Mouse (Mus musculus) activated CD4-positive, CD25-positive, alpha-beta regulatory T cell, adult 4 months (primary cell): Measurements from ENCODE around the gene Tdrd6. TPM values are rescaled to one million over a fixed set of nuclear protein-coding genes. Genes with fewer than 3 reads are reported as not detected.
A peak's percentile ranks its signal among the peaks of the same experiment; 100 is the strongest.

ENCODE experiments used
- ATAC-seq: one replicate; pipeline ENCODE4 v1.8.0; 2017
- polyA plus RNA-seq, 2 experiments: library from polyadenylated mRNA; unstranded; fragments of 100-300 nt; shearing (Covaris generic); gene quantifications; one replicate each; pipeline ENCODE4 v1.2.1; 2017

Tdrd6 gene
- not detected for polyA plus RNA-seq

DNA sequence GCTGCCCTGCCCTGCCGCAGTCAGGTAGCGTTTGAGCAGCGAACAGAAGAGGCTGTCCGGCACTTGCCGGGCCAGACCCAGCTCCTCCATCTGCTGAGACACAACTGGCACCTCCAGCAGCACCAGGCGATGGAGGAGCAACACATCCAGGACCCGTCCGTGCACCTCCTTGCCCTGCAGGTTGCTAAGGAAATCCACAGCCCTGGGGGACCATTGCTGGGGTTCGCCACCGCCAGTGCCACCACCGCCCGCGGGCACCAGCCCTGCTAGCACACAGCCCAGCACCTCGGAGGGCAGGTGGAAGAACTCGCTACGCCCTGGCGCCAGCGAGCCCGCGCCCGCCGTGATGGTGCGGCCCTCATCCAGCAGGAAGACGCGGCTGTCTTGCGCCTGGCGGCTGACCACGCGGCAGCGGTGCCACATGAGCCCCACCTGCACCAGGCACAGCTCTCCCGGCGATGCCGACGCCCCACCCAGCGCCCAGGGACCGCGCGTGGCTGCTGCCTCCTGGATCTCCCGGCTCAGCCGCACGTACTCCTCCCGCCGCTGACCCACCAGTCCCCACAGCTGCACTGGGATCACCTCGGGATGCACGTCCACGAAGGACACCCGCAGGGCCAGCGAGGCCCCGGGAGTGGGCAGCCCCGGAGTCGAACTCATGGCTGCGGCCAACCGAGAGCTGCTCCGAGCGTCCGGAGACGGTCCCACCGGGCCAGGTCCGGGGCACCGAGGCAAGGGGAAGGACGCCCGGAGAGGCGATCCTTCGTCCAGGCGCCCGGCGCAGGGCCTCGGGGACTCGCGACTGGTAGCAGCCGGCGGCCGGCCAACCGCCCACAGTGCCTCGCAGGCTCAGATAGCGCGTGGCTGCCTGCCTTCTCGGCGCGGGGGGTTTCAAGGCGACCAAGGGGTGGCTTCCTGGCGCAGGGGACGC, at the start of gene Tdrd6:
TSS of gene Tdrd6 (minus strand) at position 804 of the 931 bp plus-strand sequence.
- no peak for ATAC-seq

DNA sequence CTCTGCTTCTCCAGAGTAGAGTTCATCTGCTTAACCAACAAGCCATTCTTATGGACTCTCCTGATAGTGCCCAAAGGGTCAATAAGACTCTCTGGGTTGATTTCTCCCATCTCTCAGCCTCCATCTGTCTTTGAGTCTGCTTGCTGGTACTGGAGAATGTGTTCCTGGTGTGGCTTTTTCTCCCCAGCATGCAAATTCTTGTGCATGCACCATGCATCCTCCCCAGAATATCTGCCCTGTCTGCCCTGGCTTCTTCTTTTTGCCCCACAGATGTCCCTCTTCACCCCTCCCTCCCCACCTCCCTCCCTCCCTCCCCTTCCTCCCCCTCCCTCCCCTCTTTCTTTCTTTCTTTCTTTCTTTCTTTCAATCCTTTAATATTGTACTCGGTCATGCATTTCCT, 47.2 kb upstream of the Tdrd6 start:
- no peak for ATAC-seq

DNA sequence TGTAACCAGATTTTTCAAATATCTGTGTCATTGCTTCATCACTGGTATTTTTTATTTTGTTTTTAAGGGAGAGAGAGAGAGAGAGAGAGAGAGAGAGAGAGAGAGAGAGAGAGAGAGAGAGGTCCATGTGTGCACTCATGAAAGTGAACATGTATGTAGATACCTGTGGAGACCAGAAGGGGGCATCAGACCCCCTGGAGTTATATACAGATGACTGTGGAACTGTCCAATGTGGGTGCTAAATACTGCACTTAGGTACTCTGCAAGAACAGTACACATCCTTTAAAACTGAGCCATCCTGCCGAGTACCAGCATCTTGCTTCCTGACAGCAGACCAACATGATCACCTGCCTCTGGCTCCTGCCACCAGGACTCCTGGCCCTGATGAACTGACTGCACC, 46.1 kb upstream of the Tdrd6 start:
- no peak for ATAC-seq

DNA sequence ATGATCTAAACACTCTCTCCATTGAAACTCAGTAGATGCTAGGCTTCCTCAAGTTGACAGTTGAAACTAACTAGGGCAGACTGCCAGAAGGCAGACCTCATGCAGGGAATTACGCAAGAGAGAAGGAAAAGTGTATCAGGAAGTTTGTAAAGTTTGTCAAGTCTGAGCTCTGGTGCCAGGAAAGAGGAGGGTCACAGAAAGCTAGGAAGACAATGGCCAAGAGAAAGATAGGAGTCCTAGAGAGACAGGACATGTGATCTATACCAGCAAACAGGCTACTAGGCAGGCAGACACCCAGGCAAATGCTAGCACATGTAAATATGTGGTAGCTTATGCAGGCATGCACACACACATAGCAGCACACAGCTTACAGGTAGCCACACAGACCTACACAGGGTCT, 45.1 kb upstream of the Tdrd6 start:
- no peak for ATAC-seq

DNA sequence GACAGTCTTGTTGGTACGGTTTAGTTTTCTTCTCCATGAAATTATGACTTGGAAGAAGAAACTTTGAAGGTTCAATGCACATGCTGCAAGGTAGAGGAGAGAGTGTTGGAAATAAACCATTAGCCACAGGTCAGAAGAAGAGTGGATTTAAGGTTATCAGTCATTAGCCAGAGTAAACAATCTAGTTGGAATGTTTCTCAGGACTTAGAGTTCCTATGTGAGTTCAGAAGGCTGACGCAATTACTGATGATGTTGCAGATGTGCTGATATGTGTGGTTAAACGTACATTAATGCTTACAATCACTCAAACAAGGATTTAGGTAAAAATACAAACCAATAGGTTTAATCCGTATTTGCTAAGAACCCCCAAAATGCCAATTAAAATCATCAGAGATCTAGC, 41.8 kb upstream of the Tdrd6 start:
- ATAC-seq = no peak

DNA sequence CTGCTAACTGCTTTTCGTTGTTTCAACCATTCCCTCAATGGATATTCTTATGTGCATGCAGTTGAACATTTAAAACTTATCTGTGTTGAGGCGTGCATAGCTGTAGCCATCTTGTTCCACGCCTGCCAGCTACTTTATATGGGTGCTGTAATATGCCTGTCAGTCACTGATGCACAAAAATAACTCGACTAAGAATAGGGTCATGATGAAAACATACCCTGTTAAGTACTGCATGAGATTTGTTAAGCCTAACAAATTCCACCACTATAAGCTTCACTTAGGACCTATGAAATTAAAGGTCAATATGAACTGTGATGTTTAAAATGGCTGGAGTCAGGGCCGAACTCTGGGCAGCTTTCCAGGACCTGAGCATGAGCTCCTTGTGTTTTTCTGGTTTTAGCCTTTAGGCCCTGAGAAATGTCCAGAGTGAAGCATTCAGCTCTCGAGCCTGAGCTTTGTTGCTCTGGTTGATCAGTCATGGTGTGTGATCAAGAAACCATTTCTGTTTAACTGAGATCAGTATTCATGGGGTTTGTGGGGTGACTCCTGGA, 39.1 kb upstream of the Tdrd6 start:
- ATAC-seq = no peak

DNA sequence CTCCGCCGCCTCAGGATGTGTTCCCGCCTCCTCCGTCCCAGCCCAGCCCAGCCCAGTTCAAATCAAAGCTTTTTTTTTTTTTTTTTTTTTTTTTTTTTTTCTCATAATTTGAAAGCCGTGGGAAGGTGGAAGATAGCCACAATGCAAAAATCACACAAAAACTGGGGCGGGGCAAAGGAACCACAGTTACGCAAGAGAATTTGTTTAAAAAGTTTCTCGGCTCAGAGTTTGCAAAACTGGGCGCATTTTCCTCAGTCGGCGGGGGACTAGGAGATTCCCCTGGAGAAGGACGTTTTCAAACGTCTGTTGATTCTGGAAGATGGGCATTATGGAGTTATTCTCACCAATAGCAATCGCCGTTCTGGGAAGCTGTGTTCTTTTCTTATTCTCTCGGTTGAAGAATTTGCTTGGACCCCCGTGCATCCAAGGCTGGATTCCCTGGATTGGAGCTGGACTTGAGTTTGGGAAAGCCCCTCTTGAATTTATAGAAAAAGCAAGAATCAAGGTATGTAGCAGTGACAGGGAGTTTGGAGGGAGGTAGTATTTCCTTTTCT, 37.3 kb upstream of the Tdrd6 start, which contains the start of gene Cyp39a1:
TSS of gene Cyp39a1 (plus strand) at position 136 of the 554 bp plus-strand sequence.
- ATAC-seq = no peak

DNA sequence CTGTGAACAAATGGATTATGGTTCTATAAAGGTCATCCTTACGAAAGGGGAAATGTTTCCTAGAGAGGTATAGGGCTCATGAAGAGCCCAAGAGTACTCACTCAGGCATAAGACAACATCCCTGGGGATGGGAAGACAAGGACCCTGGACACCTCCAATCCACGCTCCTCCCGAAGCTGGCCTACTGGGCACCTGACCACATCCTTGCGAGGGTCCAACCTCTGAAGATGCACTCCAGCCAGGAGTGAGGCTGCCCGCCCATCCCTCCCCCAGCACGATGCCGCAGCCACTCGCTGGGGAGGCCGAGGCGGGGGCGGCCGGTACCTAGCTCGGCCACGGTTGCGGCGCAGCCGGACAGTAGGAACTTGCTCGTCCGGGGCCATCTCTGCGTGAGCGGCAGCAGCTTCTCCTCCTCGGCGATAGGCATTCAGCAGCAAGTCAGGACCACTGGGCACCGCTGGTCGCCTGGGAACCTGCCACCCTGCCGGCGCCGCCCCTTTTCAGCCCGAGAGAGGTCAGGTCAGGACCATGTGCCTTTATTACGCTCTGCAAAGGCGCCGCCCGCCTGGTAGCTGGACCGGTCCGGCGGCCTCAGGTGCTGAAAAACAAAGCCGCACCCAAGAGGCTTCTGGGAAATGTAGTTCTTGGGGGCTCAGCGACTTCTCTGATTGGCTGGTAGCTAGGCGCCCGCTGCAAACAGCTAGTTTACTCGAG, 36.6 kb upstream of the Tdrd6 start, which contains the start of gene Slc25a27:
TSS of gene Slc25a27 (minus strand) at position 639 of the 714 bp plus-strand sequence.
- peak; percentile 98 for ATAC-seq

DNA sequence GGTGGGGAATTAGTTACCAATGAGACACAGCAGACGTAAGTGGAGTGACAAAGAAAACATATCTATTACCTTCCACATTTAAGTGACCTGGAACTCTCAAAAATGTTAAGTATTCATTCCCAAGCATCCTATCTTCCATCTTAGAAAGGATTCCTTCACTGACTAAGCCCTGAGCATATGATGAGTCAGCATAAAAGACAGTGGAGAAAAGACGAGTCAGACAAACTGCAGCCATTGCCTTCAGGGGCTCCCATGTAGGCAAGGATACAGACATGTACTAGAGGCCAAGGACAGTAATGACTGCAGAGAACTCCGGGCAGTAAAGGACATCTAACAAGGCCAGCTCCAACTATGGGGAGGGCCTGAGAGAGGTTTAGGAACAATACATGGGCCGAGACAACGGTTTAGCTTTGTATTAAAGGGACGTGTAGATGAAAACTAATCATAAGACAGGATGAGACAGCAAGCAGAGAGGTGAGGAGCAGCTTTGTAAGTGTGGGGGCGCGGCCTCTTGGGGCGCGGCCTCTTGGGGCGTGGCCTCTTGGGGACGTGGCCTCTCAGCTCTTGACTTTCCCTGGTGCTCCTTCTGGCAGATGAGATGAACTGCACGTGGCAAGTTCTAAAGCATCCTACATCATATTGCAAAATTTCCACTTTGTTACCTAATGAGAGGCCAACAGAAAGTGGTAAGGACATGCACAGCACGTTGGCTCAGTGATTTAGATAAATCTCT, 21.4 kb upstream of the Tdrd6 start:
- no peak for ATAC-seq

DNA sequence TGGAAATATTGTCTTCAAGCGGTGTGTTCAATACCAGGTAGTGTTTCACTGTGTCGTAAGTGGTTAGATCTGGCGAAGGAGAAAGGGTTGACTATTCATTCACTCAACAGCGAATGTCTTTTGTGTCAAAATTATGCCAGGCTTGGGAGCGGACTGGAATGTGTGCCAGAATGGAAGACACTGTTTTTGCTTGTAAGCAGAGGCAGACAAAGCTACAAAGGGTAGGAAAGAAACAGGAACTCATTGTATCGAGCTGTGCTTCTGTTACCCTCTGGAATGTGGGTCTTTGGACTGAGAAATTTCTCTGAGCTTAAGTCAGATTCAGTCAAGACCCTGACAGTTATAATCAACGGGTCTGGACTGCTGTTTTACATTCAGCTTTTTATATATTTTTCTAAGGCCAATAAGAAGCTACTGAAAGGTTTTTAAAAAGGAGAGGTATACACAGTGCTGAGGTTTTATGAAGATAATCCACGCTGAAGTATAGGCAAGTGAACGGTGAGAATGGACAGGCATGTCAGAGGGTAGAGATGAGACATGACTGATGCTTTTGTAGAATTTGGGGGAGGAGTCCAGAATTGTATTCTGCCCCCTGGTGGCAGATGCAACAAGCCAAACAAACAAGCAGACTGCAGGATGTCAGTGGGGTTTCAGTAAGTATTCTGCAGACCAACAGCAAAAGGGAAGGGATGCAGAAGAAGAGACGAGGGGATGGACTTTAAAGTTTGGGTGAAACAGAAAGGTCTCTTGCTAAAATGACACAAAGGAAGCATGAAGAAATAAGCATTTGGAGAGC, 19.7 kb upstream of the Tdrd6 start:
- ATAC-seq = no peak

DNA sequence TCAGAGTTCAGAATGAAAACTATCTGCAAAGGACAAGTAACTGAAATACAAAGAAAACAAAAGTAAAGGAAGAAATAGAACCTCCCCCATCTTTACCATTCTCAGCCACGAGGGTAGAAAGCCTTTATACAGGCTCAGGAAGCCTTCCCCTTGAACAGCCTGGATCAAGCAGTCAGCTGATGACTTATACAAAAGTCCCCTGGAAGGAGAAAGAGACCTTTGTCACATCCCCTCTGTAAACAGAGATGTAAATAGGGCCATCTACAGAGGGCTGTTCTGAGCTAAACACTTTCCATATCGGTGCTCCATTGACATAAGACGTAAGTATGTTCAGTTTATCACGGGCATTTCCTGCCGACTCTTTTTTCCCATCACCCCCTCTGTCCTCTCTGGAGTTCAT, 16.8 kb upstream of the Tdrd6 start:
- no peak for ATAC-seq

DNA sequence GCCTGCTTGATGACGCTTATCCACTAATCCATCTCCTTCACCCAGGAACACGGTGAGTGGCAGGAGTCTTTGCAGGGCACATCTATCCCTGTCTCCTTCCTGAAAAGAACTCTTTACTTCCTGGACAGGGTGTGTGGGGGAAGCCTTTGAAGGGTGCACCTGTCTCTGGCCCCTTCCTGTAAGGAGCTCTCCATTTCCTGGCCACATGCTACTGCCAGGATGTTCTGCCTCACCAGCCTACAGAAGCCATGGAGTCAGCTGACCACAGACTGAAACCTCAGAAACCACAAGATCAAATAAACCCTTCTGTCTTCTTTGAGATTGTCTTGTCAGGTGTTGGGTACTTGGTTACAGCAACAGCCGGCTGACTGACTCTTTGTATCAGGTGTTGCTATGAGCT, 15.0 kb upstream of the Tdrd6 start:
- ATAC-seq = no peak

DNA sequence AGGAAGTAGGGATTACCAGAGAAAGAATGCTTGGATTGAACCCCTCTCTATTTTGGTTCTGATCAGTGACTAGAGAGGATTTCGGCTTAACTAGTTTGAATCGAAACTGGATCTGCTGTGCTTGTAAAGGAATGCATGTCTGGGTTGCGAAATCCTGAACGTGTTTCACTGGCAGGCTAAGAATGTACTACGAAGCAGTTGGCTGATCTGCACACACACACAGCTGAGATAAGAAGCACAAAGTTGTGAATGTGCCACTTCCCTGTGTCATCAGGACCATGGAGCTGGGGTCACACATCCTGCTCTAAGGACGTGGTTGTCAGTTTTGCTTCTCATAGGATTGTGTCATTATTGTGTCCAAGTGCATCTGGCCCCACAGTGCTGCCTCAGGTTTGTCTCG, 14.3 kb upstream of the Tdrd6 start:
- ATAC-seq = no peak

DNA sequence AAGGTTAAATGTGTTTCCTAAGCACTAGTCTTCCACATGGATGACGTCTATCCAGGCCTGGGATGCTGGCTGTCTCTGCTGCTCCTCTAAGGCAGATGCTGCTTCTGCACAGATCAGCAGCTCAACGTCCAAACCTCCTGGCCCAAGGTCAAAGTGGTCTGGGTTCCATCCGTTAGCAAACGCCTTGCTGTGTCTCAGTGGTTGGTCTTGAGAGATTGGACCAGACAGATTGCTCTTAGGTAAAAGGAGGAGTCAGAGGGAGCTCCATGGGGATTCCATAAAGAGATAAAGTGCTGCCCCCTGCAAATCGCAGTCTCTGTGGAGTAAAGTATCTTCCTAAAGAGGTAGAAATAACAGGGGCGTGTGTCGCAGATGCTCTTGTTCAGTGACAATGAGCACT, 13.1 kb upstream of the Tdrd6 start:
- ATAC-seq = no peak

DNA sequence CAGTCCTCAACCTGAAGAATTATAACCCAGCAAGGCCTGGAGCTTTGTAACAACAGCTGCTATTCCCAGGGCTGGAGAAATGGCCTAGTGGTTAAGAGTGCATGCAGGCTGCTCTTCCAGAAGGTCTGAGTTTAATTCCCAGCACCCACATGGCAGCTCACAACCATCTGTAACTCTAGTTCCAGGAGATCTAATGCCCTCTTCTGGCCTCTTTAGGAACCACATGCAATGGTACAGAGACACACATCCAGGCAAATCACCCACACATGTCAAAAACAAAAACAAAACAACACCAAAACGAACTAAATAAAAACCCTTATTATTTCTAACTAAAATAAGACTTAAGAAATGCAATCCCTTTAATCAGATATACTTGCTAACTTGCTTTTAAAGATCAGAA, 10.7 kb upstream of the Tdrd6 start:
- no peak for ATAC-seq

DNA sequence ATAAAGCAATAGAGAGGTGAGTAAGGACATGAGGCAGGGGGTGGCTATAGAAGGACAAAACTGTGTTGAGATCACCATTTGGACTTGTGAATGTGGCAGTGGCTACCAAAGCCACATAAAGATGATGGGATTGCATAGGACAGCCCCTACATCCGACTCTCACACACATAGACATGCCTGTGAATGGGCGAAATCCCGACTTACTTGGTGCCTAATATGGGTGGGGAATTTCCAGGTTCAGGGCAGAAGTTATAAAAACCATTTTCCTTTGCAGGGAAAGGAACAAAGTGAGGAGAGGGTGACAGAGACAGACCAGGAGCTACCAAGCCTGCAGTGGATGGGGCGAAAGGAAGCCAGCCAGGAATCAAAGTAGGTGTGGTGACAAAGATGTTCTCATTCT, 7.0 kb upstream of the Tdrd6 start:
- no peak for ATAC-seq

DNA sequence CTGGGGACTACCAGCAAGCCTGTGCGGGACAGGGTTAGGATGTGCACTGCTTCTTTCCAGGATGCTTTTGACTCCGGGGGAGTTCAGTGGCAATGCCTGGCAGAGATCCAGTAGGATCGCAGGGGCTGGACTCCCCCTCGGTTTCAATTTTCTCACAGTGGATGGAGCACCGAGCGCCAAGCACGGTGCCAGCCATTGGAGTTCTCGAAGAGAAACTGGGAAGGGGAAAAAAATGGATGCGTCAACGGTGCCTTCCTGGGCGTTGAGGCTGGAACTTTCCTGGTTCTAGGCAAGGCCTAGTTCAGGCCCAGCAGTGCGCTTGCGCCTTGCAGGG, 295 bp upstream of the Tdrd6 start:
- no peak for ATAC-seq

DNA sequence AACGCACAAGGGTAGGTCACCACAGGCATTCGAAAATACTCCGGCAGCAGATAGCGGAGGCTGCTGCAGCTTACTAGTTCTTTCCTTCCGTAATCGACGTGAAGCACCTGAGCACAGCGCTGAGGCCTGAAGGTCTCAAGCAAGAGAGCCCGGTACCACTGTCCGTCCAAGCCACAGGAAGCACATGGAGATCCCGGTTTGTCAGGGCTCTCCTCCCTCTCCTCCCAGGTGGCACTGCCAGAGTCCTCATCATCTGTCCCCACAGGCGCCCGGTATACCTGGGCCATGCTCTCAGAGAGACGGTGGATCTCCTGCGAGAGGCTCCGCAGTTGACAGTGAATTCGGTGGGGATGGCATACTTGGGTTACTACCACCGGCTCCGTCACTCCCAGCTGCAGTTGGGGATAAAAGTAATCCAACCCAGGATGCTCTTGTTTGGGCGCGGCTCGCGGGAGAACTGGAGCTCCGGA, 1.0 kb downstream of the Tdrd6 start:
- no peak for ATAC-seq

DNA sequence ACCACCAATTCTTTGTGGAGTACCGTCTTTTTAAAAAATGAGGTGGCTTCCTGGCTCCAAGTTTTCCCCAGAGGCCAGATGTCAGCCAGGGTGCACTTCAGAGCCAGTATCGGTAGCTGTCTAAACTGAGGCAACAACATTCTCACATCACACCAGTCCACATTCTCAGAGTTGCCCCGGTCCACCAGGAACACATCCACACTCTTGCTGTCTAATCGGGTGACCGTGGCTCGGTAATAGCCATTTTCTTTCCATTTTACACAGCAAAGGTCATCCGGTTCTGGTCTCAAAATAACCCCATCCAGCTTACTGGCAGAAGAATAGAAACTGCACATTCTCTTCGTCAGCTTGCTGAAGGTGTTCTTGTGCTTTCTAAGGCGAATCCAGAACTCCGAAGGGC, 1.9 kb downstream of the Tdrd6 start:
- no peak for ATAC-seq

DNA sequence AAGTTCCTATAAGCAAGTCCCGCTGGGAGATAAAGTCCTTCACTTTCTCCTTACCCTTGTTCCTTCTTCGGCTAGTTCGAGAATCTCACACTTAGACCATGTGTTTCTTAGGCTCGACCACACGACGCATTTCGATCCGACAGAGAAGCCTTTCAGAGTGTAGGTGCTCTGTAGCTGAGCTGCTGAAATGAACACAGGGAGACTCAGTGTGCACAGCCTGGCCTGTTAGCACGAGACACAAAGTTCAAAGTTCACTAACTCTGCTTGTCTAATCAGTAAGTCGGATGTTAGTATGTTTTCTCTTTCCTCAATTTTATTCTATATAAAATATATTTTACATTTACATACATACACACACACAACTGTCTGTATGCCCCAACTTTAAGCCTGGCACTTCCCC, 8.0 kb downstream of the Tdrd6 start:
- ATAC-seq = no peak

DNA sequence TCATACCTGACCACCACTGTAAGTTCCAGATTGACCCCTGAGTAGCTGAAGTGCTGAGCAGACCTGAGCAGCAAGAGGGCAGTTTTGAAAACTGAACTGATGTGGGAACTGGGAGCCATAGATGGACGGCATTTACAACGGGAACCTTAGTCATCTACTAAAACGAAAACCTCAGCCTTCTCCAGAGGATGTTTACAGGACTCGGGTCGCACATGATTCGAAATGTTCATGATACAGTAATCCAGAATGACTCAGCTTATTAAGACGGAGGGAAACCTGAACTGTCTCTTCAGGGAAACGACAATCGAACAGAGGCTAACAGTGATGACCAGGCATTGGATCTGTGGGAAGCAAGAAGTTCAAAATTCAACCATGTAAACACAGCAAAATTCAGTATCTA, 10.9 kb downstream of the Tdrd6 start:
- no peak for ATAC-seq

DNA sequence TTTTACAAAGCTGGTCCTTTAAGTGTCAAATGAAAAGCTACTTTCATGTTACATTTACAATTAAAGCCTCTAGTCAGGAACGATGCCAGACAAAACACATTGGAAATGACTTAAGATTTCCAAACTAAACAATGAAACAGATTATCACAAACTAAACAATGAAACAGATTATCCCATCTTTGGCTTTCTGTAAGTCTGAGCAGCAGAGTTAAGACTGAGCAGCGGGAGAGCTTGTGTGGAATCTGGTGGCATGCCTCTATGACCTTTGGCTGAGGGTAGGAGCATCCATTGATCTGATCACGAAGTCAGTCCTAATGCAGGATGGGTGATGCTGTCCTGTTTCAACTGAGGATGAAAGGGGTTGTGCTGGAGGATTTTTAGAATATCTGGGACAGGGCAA, 17.9 kb downstream of the Tdrd6 start:
- ATAC-seq = no peak
